Mouse (Mus musculus) adipocyte (in vitro differentiated cells): ENCODE results near the gene Sbk1.
"Not testable (repeated sequence)": the region's sequence is repeated elsewhere in the genome, so short reads cannot be mapped to it uniquely, and the experiment has no call there.

Source experiments
- DNase-seq: peaks from one replicate; pipeline ENCODE4 v3.0.0-alpha.2; 2016; ENCODE audit warnings: low spot score

The Sbk1 gene

DNA sequence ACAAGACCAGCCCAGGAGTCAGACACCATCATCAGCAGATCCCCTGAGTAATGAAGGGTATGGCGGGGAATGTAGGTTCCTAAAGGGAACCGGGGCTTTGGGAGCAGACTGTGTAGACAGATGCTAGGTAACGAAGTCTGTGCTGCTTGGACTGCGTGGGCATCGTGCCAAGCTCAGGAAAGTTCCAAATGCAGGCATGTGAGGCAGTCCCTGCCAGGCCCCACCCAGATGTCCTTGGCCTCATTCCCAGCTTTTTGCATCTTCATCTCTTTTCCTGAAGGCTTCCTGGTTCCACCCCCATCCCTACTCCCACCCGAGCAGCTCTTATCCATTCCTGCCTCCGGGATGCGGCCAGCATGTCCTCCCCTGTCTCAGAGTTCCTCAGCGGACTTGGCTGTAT lies 6.5 kb upstream of the Sbk1 start:
- no peak for DNase-seq

DNA sequence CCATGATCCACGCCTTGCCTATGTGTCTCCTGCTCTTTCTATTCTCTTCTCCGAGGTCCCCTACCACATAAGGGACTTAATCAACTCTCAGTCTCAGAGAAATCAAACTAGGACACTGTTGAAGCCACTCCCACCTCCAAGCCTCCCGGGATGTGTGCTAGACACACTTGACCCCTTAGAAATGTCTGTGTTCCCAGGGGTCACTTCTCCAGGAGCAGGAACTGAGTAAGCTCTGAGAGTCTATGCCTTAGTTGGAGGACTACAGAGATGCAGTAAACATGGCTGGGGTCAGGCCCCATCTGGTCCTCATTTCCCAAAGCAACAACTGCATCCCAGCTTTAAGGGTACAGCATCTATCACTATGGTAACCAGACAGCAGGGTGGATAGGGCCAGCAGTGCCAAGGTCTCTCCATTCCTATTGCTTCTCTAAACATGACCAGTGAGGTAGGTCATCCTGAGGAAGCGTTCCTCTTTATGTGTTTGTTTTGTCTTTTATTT lies 6.0 kb upstream of the Sbk1 start:
- no peak for DNase-seq

DNA sequence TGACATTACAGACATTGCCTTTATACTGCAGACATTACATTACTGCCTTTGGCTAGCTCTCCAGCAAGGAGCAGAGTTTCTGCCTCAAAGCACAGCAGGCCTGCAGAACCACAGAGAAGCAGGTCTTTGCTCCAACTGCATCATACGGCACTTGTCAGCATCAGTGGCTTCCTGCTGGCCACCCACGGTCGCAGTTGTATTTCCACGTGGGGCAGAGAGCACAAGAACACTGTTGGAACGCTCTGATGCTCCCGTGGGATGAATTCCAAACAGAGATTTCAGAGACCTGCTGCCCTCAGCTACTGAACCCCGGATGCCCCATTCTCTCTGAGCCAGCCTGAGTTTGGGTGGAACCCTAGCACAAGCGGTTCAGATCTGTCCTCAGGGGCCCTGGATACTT lies 4.8 kb upstream of the Sbk1 start:
- DNase-seq = no peak

DNA sequence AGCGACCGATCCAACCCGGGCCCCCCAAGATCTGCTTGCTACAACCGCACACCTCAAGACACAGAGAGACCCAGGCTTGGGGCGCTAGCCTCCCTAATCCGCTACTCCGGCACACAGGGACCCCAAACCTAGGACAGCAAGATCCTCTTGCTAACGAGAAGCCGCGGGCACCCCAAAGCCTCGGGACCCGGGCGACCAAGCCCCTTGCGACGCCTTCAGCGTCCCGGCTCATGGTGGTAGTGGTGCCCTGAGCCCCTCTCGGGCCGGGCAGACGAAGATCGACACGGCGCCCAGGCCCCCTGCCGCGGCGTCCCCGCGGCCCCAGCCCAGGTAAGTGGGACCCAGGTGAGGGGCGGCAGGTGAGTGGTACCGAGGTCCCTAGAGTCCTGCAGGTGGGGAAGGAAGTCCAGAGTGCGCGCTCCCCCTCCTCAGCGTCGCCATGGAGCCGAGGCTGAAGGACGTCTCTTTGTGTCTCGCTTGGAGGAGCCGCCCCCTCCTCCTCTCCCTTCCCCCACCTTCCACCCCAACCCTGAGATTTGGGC lies 422 bp downstream of the Sbk1 start:
- DNase-seq = no peak

DNA sequence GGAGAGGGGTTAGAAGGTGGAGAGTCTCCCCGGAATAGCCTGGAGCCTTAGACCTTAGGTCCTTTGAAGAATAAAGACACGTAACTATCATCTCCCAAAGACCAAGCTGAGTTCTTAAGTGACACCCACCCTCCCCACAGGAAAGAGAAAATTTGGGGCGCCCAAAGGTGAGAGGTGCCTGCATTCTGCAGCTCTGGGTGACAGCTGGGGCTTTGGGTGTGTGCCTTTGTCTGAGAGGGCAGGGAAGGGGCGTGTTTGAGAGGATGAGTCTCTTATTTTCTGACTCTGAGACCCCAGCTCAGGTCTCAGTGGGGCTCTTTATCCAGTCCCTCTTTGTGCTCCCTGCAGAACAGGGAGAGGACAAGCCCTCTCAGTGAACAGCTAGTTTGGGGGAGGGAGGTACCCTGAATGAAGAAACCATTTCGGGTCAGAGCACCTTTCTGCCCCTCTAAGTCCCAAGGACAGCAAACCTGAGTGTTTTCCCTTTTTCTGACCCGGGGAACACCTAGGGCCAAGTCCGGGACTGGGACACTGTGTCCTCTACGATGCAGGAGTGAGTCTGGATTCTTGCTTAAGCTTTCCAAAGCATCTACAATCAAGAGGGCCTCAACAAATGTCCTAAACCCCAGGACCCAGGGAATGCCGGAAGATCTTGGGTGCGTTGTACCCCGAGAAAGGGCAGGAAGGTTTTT lies 1.1 kb downstream of the Sbk1 start:
- DNase-seq = no peak

DNA sequence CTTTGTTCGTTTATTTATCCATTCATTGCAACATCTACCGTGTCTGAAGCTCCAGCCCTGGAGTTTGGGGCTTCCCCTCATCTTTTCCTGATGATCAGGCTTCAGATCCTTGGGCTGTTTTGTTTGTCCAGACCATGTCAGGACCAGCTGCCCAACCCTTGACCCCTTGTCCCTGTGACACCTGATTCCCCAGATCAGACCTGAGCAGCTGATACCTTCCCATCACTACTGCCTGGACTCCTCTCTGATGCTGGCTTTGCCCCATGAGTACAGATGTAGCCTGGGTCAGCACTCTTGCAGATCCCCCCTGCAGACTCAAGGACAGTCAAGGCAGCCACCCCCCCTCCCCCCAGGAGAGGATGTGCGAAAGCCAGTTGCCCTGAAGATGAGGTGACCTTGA lies 1.7 kb downstream of the Sbk1 start:
- DNase-seq = no peak

DNA sequence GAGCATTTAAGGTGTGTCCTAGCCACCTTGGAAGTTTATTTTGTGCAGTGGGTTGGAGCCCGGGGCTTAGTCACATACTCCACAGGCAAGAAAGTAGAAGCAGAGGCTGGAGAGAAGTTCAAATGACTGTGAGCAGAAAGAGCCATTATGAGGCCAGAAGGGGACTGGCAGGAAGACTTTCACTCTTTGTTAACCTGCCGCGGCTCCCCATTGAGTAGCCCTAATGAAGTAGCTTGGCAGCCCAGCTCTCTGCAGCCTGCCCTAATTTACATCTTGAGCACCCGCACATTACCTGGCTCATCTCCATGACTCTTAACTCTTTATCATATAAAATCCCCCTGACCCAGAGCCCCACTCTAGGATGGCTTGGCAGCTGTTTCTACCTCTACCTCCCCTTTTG lies 2.2 kb downstream of the Sbk1 start:
- no peak for DNase-seq

DNA sequence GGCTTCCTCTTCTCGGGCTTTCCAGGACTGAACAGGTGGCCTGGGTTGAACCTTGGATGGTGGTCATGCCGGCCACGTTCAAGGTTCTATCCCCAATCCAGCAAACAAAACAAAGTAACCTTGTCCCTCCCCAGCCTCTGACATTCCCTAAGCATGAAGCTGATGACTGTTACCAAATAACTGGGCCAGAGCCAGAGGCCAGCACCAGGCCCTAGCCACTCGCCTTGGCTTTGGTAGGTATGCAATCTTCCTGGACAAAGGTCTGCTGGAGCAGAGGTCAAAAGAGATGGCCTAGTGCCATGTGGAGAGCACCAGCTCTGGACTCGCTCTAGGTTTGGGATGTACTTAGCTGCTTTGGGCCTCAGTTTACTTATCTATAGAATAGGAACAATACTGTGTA lies 3.3 kb downstream of the Sbk1 start:
- DNase-seq = peak; percentile 58

DNA sequence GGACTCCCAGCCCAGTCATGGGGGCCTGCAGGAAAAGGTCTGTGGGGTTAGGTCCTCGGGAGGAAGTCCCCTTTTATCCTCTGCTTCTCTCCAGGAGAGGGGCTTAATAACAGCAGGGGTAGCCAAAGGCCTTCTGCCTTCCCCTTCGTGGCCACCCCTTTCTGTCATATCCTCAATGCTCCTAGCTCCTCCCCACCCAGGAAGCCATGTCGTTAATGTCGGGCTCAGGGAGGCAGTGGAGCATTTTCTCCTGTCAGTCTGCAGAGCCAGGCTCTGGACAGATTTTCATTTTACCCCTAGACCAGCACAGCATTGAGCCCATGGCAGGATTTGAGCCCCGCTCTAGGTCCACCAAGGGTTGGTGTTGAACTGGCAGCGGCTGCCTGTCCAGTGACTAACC lies 3.9 kb downstream of the Sbk1 start:
- DNase-seq = no peak

DNA sequence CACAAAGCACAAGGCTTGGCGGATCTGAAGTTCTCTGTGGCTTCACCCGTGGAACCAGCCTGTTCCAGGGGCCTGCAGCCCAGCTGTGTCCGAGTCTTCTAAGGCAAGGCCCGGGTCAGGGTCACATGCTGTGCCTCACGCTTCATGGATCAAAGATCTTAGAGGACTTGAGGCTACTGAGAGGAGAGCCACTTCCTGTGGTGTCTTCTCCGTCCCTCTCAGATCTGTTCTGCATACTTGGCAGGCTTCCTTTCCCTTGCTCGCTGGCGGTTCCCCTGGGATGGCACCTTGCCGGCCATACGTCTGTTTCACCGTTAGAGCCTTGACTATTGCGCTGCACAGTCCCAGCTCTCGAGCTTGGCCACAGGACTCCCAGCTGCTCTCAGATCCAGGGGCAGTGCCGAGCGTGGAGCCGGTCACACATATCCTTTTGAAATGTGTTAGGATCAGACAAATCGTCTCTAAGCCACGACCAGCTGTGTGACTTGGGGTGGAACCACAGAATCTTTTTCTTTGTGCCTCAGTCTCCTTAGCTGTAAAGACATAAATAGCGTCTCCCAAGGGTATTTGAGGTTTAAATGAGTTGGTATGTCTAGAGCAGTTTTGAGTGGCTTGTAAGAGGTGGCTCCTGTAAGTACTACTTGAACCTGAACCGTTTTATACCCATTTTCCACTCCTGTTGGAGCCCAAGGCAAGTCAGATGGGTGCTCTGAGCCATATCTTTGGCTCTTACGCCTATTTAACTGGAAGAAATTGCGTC lies 5.3 kb downstream of the Sbk1 start:
- no peak for DNase-seq

DNA sequence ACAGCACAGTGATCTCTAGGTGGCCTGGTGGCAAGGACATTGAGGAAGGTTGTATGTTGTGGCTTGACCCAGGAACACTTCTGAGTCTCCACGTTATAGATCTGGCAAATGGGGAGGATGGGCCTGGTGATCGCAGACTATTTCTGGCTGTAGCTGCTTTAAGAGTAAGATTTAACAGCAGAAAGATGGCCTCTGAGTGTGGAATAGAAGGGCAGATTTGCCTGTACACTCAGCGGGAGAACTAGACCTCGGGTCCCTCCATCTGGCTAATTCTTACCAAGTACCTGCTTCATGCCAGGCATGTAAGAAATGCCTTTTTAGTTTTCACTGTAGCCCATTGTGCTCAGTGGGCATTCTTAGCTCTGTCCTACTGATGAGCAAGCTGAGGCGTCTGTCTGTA lies 6.4 kb downstream of the Sbk1 start:
- no peak for DNase-seq

DNA sequence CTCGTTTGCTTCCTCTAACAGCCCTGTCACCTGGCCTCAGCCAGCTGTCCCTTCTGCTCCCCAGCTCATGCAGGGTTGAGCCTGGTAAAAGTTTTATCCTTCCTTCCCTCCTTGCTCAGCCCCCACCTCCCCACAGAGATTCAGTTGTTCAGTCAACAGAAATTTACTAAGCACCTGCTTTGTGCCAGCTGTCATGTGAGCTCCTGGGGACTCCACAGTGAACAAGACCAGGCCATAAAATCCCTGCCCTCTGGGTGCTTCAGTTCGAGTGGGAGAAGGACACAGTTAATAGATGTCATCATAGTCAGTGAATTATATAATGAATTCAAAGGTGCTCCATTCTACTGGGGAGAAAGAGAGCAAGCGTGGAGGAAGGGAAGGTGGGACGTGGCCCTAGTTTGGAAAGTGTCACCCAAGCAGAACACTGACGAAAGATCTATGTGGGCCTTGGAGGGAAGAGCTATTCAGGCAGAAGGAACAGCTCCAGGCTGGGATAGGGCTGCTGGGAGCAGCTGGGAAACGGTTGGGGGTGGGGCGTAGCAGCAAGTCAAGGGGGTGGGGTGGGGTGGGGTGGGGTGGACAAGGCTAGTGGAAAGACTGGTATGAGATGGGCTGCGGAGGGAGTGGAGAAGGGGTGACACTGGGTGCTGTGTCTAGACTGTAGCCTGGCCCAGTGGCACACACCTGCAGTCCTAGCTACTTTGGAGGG lies 7.5 kb downstream of the Sbk1 start:
- DNase-seq = no peak

DNA sequence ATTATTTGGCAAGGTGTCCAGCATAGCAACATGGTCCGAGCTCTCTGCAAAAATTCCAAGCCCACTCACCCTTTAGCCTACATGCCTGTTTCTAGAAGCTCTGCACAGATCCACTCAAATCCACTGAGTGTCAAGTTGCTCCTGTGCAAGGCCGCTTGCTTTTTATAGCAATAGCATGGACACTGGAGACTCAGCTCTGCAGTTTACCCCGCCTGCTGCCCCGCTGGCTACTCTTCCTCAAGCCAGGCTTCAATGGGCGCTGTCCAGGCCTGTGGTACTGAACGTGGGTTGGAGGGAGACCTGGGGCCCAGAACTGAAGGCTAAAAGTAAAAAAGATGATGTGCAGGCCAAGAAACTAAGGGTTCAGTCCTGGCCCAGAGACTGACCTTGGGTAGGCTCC lies 8.3 kb downstream of the Sbk1 start:
- DNase-seq = peak; percentile 51

DNA sequence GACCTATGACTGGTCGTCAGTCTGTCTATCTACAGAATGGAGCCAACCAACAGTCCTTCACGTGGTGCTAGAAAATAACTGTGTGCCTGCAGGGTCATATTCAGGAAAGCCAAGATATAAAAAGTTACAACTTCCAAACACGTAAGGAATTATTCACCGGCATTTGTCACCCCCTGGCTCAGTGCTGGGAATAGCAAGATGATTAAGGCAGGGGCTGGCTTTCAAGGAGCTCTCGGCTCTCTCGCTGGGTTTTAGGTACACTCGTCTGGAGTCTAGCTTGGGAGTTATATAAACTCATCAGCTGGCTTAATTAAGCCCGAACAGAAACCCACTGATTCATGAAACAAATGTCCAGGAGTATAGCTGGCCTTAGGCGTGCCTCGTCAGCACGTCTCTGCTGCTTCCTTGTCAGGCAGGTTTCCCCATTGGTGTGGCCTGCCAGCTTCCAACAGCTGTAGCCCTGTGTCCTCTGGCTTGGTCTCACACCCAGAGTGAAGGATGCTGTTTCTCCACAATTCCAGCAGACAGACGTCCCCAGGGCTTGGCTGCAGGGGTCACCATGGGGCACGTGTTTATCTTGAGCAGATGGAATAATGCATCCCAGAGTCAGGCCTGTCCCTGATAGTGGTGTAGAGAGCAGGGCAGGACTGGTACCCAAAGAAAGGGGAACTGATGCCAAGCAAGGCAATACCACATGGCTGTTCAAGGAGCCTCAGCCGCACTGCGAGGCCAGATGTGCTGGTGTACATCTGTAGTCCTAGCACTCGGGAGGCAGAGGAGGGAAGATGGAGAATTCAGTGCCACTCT lies 9.7 kb downstream of the Sbk1 start:
- no peak for DNase-seq

DNA sequence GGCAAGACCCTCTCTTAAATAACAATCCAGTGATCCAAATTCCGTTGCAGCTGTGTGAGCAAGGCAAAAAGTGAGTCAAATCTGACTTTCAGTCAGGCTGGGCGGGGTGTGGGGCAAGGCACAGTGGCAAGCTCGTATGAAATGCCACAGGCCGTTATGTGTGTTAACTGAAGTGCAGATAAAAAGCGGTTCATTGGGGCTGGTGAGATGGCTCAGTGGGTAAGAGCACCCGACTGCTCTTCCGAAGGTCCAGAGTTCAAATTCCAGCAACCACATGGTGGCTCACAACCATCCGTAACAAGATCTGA lies 10.2 kb downstream of the Sbk1 start:
- not testable (repeated sequence) for DNase-seq

DNA sequence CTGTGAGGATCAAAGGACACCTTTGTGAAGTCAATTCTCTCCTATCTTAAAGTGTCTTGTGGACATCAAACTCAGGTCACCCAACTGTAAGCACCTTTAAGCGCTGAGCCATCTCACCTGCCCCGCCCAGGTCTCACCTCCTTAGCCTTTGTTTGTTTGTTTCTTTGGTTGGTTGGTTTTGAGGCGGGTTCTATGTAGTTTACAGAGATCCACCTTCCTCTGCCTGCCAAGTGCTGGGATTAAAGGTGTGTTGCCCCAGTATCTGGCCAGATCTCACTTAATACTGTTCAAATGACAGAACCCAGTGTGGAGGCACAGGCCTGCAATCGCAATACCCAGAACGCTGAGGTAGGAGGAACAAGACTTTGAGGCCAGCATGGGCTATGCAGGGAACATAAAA lies 11.6 kb downstream of the Sbk1 start:
- DNase-seq = no peak

DNA sequence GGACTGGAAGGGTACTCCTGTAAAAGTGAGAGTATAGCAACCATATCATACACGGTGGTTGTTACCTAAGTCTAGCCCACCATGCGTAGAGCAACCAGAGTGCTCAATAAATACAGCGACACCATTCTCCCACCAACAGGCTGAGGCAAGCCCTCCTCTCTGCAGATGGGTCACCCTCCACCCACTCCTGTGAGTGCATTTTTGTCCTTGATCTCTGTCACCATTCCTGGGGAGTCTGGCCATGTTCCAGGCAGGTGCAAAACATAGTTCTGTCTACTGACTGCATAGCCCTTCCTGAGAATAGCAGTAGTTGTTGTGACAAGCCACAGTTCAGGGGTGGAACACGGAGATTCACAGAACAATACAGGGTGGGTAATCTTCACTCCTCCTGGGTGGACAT lies 12.0 kb downstream of the Sbk1 start:
- DNase-seq = no peak

DNA sequence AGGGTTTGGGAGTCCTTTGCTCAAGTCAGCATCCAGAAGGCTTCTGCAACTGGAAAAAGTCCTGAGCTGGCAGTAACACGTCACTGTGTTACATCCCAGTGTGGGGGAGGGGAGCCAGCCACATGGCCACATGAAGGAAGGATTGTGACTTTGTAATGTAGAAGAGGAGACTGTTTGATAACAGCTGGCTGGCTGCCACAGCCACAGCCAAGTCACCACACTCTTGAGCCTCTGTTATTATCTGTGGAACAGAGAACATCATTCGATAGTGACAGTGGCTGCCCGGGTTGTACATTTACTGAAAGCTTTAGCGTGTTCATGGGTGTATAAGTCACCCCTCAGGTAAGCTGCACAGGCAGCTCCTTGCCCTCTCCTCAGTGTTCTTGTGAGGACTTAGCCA lies 12.4 kb downstream of the Sbk1 start:
- DNase-seq = no peak

DNA sequence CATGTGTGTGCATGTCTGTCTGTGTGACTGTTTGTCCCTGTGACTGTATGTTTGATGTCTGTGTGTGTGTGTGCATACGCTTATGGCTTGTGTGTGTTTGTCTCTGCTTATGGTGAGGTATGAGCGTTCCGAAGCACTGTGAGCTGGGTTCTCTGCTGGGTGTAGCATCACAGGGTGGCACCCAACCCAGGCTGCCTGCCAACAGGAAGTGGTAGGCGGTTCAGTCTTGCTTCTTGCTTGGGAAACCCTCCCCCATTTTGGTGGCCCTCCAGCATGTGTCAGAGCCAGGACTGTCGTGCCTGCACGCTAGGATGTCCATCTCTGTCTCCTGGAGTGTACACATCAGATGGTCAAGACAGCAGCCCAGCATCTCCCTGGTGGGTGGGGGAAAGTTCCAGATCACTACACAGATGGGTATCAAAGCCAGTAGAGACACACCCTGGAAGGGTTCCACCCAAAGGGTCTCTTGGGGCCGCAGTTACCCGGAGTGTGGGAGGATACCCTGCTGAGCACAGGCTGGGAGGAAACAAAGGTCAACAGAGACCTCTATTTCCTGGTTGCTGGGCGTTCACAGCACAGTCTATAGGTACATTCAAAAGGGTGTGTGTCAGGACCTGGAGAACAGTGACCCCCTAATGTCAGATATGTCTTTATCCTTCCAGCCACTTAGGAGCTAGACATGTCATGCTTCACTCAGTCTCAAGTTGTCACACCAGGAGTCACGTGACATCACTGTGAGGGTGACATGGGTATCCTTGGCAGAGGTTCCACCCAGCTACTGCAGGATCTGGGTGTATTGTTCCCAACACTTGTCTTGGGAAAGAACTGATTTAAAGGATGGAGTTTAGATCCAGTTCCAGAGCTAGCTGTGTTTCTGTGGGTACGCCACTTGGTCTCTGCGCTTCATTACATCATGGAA lies 13.1 kb downstream of the Sbk1 start:
- no peak for DNase-seq

DNA sequence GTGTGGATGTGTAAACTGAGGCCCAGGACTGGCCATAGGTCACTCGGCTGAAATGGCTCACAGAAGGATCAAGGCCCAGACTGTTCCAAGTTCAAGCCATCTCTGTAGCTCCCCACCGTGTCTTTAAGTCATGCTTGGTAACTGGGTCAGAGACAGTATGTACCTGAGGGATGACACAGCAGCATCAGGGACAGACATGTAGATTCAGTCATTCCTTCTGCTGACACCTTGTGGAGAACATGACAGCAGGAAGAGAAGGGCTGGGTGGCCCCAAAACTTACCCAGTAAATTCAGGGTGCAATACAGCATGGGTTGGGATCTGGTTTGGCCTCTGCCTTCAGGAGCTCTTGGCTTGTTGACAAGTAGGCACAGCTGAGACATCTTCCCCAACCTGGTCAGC lies 13.9 kb downstream of the Sbk1 start:
- DNase-seq = no peak

DNA sequence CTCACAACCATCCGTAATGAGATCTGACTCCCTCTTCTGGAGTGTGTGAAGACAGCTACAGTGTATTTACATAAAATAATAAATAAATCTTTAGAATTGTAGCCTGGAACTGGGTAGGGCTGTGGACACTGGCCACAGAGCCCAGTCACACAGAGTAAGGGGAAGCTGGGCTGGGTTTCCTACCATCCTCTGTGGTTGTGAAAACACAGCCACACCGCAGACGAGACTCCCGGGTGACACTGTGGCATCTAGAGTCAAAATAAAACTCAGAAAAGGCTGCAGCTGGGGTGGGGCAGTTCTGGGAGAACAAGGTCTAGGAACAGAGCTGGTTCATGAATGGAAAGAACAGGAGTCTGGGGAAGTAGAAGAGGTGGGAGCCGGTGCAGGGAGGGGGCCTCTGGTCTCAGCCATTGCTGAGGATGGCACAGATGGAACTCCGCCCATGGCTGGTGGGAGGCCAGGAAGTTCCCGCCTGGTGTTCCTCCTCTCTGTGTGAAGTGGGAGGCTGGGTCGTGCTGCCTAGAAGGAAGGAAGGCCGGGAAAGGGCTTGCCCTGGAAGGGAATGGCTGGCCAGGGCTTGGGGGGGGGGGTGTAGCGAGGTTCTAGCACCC lies 15.2 kb downstream of the Sbk1 start:
- no peak for DNase-seq
